Mouse (Mus musculus) neutrophil, adult 5-6 weeks (primary cell): ENCODE data around the gene Palm3. TPM values are rescaled to one million over a fixed set of nuclear protein-coding genes. Genes with fewer than 3 reads are reported as not detected.
"Not testable (repeated sequence)": the region's sequence is repeated elsewhere in the genome, so short reads cannot be mapped to it uniquely, and the experiment has no call there.

ENCODE experiments used
- ATAC-seq: fragments of 151-379, 151-347 bp; 2 replicates; pipeline ENCODE4 v1.8.0; 2017; ENCODE audit warnings: mild to moderate bottlenecking, moderate TSS enrichment; ENCODE audit not compliant: insufficient number of reproducible peaks, poor library complexity, low FRiP score, severe bottlenecking; ENCODE audit errors: extremely low read depth
- total RNA-seq: library from RNA; stranded (forward); fragments of 200-1000 nt; gene quantifications from 2 replicates; pipeline ENCODE4 v1.2.3, GENCODE M21; 2017

The Palm3 gene
- total RNA-seq, 1 experiment from 2014 or later = 0.35 TPM

- peak; percentile 38 for ATAC-seq
Observed at GRCm38 (mm10) chr8:83996567-83997505, 24.4 kb upstream of the Palm3 start.

DNA sequence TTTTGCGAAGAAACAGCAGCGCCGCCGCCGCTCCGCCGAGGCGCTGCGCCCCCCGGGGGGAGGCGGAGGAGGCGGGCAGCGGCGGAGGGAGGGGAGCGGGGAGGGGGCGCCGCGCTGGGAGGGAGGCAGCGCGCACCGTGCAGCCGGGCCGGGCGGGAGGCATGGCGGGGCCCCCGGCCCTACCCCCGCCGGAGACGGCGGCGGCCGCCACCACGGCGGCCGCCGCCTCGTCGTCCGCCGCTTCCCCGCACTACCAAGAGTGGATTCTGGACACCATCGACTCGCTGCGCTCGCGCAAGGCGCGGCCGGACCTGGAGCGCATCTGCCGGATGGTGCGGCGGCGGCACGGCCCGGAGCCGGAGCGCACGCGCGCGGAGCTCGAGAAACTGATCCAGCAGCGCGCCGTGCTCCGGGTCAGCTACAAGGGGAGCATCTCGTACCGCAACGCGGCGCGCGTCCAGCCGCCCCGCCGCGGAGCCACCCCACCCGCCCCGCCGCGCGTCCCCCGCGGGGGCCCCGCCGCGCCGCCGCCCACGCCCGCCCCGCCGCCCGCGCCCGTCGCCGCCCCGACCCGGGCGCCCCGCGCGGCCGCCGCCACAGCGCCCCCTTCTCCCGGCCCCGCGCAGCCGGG is 23.6 kb upstream of the Palm3 start, which contains the start of gene Samd1:
TSS of gene Samd1 (plus strand) at position 162 of the 631 bp plus-strand sequence.
- ATAC-seq = no peak

DNA sequence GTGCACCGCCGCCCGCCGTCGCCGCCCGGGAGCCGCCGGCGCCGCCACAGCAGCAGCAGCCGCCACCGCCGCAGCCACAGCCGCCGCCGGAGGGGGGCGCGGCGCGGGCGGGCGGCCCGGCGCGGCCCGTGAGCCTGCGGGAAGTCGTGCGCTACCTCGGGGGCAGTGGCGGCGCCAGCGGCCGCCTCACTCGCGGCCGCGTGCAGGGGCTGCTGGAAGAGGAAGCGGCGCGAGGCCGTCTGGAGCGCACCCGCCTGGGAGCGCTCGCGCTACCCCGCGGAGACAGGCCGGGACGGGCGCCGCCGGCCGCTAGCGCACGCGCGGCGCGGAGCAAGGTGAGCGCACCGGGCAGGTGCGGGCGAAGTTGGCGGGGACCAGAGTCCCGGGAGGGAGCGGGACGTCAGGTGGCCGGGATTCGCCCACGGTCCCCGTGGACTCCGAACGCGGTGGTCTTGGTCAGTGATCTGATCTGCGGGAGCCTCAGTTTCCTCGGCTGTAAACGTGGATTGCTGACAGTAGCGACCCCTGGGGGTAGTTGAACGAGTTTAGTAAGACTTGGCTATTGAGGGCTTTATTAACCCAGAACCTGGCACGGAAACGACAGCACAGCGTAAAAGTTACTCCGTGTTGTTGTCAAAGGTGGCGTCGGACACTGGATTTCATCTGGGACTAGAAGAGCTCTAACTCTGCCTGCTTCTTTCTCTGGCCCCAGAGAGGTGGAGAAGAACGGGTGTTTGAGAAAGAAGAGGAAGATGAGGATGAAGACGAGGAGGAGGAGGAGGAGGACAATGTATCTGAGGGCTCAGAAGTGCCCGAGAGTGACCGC is 22.8 kb upstream of the Palm3 start:
- peak; percentile 34; the same call in 1 of the 2 replicates for ATAC-seq

DNA sequence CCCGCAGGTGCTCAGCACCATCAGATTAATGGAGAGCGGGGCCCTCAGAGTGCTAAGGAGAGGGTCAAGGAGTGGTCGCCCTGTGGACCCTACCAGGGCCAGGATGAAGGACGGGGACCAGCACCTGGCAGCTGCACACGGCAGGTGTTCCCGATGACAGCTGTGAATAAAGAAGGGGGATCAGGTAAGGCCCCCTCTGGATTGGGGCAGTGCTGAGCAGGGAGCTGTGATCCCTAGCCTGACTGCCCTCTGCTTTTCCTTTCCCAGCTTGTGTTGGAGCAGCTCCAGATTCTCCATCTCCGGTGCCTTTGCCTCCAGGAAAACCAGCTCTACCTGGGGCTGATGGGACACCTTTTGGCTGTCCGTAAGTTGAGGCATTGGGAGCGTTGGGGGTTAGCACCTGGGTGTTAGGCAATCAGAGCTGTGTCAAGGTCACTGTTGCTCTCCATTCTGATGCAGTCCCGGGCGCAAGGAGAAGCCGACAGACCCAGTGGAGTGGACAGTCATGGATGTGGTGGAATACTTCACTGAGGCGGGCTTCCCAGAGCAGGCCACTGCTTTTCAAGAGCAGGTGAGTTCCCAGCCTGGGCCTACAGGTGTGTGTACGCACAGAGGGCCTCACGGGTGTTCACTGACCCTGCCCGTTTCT is 22.1 kb upstream of the Palm3 start:
- ATAC-seq = no peak

DNA sequence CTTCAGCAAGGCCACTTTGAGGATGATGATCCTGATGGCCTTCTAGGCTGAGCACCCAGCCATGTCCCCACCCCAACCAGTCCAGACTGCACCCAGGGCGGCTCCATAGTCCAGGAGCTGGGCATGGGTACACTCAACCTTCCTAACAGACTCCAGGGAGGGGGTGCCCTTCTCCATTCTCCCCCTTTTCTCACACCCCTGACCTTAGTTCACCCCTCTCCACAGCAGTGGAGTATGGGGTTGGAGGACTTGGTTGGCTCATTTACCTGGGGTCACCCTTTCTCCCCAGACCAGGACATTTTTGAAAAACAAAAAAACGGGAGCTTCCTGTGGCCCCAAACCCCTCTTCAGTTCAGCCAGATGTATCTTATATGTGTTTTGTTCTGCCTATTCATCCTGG is 21.4 kb upstream of the Palm3 start:
- no peak for ATAC-seq

GRCm38 (mm10) chr8:84001281-84002000 is 19.8 kb upstream of the Palm3 start, which contains the start of gene 1700067K01Rik:
TSS of gene 1700067K01Rik (plus strand) at chr8:84001502.
- ATAC-seq = no peak

DNA sequence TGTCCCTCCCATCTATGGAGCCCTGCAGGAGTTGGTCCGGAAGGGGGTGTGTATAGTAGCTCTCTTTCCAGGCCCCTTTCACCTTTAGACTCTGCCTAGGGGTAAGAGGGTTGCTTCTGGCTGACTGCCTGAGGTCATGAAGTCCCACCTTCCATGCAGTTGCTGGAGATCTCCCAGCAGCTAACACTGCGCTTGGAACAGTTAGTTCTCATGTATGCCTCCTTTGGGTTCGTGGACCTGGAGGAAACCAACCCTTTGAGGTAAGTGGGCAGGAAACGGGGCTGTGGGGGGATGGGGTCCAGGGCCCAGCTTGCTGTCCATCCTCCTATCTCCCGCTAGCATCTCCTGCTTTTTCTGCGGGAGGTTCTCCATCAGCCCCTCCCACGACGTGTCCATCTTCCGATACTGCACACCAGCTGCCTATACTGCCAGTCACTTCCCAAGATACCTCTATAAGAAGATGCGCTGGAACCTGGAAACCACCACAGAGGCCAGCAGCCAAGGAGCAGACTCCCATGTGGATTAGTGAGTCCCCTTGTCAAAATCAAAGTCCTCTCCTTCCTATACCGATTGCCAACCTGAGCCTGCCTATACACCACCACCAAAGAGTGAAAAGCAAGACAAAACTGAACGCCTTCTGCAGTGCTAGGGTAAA is 18.2 kb upstream of the Palm3 start:
- ATAC-seq = no peak

GRCm38 (mm10) chr8:84003612-84004246 is 17.5 kb upstream of the Palm3 start:
- no peak for ATAC-seq

GRCm38 (mm10) chr8:84004533-84005201 is 16.6 kb upstream of the Palm3 start:
- peak; percentile 98 for ATAC-seq

DNA sequence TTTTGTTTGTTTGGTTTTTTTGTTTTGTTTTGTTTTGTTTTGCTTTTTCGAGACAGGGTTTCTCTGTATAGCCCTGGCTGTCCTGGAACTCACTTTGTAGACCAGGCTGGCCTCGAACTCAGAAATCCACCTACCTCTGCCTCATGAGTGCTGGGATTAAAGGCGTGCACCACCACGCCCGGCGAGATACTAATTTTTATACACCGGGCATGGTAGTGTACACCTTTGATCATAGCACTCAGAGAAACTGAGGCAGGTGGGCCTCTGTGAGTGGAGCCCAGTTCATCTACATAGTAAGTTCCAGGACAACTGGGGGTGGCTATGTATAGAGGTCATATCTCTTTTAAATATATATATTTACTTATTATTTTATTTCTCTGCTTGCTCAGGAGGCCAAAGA is 15.8 kb upstream of the Palm3 start:
- ATAC-seq = not testable (repeated sequence)

- ATAC-seq = no peak
Observed at GRCm38 (mm10) chr8:84008362-84008761, 12.9 kb upstream of the Palm3 start.

DNA sequence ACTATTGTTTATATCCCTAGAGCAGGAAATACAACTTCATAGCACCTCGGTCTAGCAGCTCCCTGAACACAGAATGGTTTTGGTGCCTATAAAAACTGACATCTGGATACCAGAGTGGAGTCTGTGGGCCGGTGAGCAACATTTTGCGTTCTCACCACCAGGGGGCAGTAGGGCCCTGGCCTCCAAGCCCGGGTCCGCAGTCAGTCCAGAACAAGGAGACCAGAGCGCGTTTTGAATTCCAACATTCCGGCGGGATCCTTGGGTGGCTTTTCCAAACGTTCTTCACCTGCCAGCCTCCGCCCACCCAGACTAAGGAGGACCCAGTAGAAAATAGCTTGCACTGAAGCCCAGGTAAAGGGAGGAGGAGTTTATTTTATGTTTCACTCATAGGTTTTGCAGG is 11.4 kb upstream of the Palm3 start:
- peak; percentile 75 for ATAC-seq

GRCm38 (mm10) chr8:84010625-84011611 is 10.4 kb upstream of the Palm3 start:
- ATAC-seq = peak; percentile 55

- 0 out of 2 replicates have a peak, but pooled peaks have one; percentile 7 for ATAC-seq
Observed at GRCm38 (mm10) chr8:84011705-84012498, 9.4 kb upstream of the Palm3 start, which contains the start of gene 2210011C24Rik. TSS of gene 2210011C24Rik (minus strand) at chr8:84012171.
